Mouse (Mus musculus) gastrocnemius, postnatal 36 days (tissue): ENCODE results near the gene Usp18. TPM values are rescaled to one million over a fixed set of nuclear protein-coding genes. Genes with fewer than 3 reads are reported as not detected.

ENCODE experiments used
- DNase-seq, 2 experiments: peaks; one replicate each; pipeline ENCODE4 v3.0.0; 2022
- intact Hi-C: fragments of 180-260 bp; cut with DNase I; formaldehyde crosslinking; loops from one replicate; pipeline ENCODE4 v1.15.1; 2025
- long read RNA-seq, 2 experiments: library from polyadenylated mRNA; stranded (forward); transcript quantifications; one replicate each; pipeline ENCODE4 v2.0.0; 2021
- total RNA-seq, 2 experiments: library from RNA; stranded (reverse); gene quantifications; 2 replicates each; pipeline ENCODE4 v1.2.3; 2021

Usp18 gene
- total RNA-seq, result 1 to 10 TPM in 1 of 2 experiments, under 1 TPM in 1; 0.48 to 1.2 TPM
- long read RNA-seq, experiment 1, partial matches to known transcripts, result 0 of 1 reads
- long read RNA-seq, experiment 1, other reads (novel, unspliced or antisense), result 1 of 1 reads
- long read RNA-seq, experiment 2, partial matches to known transcripts, result 0 of 1 reads
- long read RNA-seq, experiment 2, other reads (novel, unspliced or antisense), result 0 of 1 reads

GRCm38 (mm10) chr6:121245127-121246036 lies at the start of gene Usp18:
Gene Usp18 (plus strand): TSS chr6:121245906.
- peak; percentile 85 to 89 for DNase-seq
- intact Hi-C loops, result loop anchor here (2.0 kb wide), 1 partner anchor 61 kb away; no protein-coding TSS in a partner anchor

DNA sequence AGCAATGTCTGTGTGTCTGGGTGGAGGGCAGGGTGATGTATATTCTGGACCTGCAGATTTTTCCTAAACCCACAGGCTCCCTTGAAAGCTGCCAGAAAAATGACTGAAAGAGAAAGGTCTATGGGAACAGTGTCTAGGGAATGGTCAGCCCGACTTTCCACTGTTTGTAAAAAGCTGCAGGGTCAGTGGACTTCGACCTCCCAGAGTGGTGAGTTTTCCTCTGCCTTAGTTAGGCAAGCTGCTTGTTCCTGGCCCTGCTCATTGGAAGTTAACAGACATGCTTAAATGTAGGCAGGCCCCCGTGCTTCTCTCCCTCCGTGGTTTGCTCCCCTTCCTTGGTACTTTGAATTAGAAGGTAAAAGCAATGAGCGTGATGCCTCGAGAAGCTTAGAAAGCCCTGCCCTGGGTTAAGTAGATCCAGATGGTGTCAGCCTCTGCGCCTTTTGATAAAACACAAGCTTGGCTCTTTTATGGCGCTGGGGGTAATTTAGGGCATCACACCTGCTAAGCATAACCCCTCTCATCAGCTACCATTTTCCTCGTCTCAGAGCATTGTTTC lies 47.8 kb upstream of the Usp18 start:
- DNase-seq, result no peak
- intact Hi-C loops, result loop anchor here (5.0 kb wide), 1 partner anchor 54 kb away; no protein-coding TSS in a partner anchor

- intact Hi-C loops, result no loop called here
- no peak for DNase-seq
Observed at GRCm38 (mm10) chr6:121200458-121200857, 45.2 kb upstream of the Usp18 start.

DNA sequence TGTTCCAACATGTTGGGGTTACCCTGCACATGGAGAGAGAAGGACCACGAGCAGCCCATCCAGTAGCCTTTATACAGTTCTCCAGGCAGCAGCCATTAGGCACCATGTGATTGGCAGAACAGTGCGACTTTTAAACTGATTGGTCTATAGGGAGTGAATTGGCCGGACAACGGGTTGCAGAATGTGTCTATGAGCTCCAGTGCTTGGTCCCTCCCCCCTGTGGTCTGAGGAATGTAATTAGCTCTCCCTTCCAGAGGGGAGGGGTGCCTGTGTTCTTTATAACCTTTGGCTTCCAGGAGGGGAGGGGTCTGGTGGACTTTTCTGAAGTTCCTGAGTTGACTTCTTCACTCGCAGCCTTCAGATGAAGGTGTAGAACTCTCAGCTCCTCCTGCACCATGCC lies 43.7 kb upstream of the Usp18 start:
- DNase-seq, result no peak
- intact Hi-C loops, result no loop called here

- DNase-seq, result no peak
- intact Hi-C loops, result no loop called here
Observed at GRCm38 (mm10) chr6:121206481-121206880, 39.2 kb upstream of the Usp18 start.

DNA sequence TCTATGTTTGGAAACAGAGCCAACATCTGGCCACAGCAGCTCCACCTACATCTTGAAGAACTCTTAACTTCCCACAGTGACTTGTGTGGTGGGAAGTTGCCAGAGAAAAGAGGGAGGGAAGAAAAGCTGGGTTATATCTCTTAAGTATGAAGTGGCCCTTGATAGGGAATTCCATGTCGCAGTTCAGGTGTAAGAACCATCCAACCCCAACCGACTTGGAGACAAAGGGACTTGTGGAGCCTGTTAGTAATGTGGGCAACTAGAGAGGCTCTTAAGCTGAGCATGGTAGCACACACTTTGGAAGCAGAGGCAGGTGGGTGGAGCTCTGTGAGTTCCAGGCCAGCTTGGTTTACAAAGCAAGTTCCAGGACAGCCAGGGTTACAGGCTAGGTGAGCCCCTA lies 36.1 kb upstream of the Usp18 start:
- no peak for DNase-seq
- intact Hi-C loops, result no loop called here

- intact Hi-C loops, result no loop called here
Observed at GRCm38 (mm10) chr6:121210149-121210925, 35.4 kb upstream of the Usp18 start, which contains the start of gene Tuba8. Gene Tuba8 (plus strand): TSS chr6:121210696.

DNA sequence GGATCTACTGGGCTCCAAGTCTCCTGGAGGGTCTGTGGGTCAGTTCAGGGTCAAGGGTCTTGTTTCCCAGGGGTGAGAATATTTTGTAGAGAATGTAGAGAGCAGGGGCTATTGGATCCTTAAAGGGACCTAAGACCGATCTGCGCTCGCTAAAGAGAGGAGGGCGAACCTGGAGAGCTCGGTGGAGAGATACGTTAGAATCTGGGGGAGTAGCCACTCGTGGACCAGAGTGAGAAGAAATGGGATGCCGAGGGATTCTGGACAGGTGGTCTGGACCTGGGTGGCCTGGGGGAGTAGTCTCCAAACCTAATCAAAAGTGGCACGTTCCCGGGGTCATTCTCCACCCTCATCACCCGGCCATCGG lies 34.8 kb upstream of the Usp18 start:
- intact Hi-C loops, result no loop called here

More at GRCm38 (mm10) chr6:121210149-121210925, 35.4 kb upstream of the Usp18 start, which contains the start of gene Tuba8:
- DNase-seq, result peak; percentile 57 to 70

GRCm38 (mm10) chr6:121211743-121212142 lies 34.0 kb upstream of the Usp18 start:
- peak in 1 of 2 experiments; percentile 55 for DNase-seq
- intact Hi-C loops, result no loop called here

More for the DNA sequence above, 34.8 kb upstream of the Usp18 start:
- DNase-seq, result no peak

GRCm38 (mm10) chr6:121212988-121213387 lies 32.7 kb upstream of the Usp18 start:
- intact Hi-C loops, result no loop called here
- DNase-seq, result no peak

DNA sequence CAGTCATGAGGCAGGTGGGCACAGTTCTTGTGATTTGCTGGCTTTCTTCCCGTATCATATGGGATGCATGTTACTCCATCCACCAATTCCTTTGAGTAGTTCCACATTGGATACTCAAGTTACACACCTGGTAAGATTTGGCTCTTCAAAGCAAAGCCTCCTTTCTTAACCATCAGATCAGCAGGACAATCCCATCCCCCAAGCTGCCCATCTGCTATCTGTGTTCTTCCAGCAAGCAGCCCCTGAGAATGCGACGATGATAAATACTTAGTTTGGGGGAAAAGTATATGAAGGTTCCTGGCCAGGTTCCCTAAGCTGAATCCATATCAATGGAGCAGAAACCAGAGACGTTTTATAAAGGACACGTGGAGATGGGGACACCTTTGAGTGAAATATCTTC lies 31.5 kb upstream of the Usp18 start:
- intact Hi-C loops, result no loop called here
- no peak for DNase-seq

DNA sequence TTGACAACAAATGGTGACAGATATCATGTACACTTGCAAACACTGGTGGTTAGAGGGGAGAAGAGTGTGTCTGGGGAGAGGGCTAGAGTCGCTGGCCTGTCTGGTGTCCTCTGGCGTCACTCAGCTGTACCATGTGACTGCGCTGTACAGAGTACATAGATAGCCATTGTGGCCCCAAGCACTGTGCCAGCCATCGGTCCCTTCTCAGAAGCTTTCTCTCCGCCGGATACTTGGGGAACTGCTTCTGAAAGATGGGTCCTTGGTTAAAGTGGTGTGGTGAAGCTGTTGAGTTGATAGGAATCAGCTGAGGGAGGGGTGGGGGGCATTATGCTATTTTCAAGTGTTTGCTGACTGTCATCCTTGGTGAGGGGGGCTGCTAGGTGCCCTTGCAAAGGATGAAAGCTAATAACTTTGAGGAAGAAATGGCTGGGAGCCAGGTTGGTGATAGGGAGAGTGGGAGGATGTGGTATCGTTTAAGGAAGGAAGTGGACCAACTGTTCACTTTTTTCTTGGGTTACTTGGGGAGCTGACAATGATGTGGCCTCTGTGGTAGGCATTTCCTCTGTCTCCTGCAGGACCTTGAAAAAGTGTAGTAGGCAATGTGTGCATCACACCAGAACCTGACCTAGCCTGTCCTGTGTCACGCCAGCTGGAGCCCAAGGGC lies 30.9 kb upstream of the Usp18 start:
- intact Hi-C loops, result no loop called here
- no peak for DNase-seq

DNA sequence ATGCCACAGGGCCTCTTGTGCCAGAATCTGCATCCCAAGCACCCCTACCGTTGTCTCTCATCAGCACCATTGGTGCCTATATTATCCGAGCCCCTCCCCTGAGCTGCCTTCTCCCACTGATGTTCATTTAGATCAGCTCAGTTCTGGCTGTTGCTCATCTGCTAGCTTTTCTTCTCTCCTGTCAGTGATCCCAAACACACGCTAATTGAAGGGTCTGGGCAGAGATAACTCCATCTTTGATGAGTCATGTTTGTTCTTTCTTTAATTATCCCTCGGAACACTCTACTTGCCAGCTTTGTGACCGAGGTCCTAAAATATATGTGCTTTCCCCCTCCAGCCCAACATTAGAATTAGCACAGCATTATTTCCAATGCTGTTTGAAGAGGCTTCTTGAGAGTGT lies 30.4 kb upstream of the Usp18 start:
- intact Hi-C loops, result no loop called here
- no peak for DNase-seq

DNA sequence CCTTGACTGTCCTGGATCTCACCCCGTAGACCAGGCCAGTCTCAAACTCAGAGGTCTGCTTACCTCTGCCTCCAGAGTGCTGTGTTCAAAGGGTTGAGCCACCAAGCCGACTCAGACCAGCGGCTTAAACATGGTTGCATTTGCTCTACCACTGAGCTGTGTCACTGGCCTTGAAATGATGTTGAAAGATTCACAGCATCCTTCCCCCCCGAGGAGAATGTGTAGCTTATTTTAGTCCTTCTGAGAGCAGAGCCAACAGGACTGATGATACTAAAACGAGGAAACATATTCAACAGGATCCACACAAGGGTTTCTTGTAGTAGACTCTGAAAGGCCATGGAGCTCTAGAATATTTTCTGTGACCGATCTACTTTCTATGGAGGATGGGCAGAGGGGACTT lies 29.8 kb upstream of the Usp18 start:
- DNase-seq, result no peak
- intact Hi-C loops, result no loop called here

- intact Hi-C loops, result no loop called here
- DNase-seq, result peak; percentile 27 to 39
Observed at GRCm38 (mm10) chr6:121216589-121217255, 29.0 kb upstream of the Usp18 start.

GRCm38 (mm10) chr6:121218002-121218401 lies 27.7 kb upstream of the Usp18 start:
- intact Hi-C loops, result no loop called here
- DNase-seq, result no peak

DNA sequence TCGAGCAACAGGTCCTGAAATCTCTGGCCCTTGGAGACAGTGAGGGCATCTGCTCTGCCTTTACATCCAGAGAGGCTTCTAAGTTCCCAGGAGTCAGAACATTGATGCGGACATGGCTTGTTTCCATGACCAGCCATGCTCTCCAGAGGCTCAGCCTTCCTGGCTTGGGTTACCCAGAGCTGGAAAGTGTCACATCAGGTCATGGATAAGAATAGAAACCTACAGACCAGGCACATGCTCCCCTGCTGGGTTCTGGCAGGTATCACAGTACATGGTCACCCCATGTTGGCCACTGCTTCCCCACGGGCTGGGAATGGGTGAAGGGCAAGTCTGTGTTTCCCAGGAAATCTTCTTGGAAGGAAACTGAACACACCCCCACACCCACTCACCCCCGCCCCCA lies 26.3 kb upstream of the Usp18 start:
- peak; percentile 34 to 38 for DNase-seq

DNA sequence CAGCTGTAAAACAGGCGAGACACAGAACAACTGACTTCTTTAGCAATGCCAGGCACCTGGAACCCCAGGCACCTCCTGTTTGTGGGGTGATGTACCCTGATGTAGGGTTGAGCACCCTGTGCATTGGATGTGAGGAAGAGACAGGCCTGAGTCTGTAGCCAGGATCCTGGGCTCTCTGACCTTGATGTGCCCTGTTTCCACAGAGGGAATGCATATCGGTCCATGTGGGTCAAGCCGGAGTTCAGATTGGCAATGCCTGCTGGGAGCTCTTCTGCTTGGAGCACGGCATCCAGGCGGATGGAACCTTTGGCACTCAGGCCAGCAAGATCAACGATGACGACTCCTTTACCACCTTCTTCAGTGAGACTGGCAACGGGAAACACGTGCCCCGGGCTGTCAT lies 25.5 kb upstream of the Usp18 start:
- DNase-seq, result no peak
- intact Hi-C loops, result no loop called here

More for the DNA sequence above, 26.3 kb upstream of the Usp18 start:
- intact Hi-C loops, result no loop called here

- intact Hi-C loops, result no loop called here
- no peak for DNase-seq
Observed at GRCm38 (mm10) chr6:121221876-121222597, 23.7 kb upstream of the Usp18 start.
